Mouse (Mus musculus) ES-E14 (cell line): ENCODE results near the gene Peak1.

Experiments
- CHD2 ChIP-seq: IDR thresholded peaks from 2 replicates; pipeline ENCODE4 v1.6.1; 2014; ENCODE audit warnings: mild to moderate bottlenecking, low read depth, low read length, inconsistent platforms
- HCFC1 ChIP-seq: IDR thresholded peaks from 2 replicates; pipeline ENCODE4 v1.6.1; 2012; ENCODE audit warnings: low read length, inconsistent platforms, borderline replicate concordance; ENCODE audit not compliant: insufficient read depth
- ZNF384 ChIP-seq: IDR thresholded peaks from 2 replicates; pipeline ENCODE4 v1.6.1; 2012; ENCODE audit warnings: low read depth, low read length, inconsistent platforms

DNA sequence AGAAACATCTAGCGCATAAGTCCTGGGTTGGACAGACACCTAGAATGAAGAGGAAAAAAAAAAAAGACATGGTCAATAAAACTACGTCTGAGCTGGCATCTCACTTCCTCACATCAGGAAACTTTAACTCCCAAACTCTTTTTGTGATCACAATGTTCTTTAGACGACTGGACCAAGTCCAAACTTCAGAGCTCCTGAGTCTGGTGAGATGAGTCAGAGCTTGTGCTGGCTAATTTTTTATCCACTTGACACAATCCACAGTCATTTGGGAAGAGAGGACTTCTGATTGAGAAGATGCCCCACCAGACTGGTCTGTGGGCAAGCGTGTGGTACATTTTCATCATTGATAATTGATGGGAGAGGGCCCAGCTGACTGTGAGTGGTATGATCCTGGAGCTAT, 43.5 kb downstream of the Peak1 start:
- no peak for TF ChIP-seq HCFC1
- no peak for TF ChIP-seq CHD2
- TF ChIP-seq ZNF384 = no peak
